Mouse (Mus musculus) midbrain, embryonic 12.5 days (tissue): Measurements from ENCODE around the gene Gna12. TPM values are rescaled to one million over a fixed set of nuclear protein-coding genes. Genes with fewer than 3 reads are reported as not detected.

Experiments used
- ATAC-seq: fragments of 200-750 bp; cut with Nextera tagmentation; 2 replicates; pipeline ENCODE4 v1.8.0; 2017; ENCODE audit warnings: low read depth, moderate TSS enrichment, moderate library complexity; ENCODE audit not compliant: low FRiP score
- H3K27ac ChIP-seq: fragments of 300-500 bp; sonication (generic); replicated peaks from 2 replicates; pipeline ENCODE4 v1.5.1; 2016; ENCODE audit warnings: mild to moderate bottlenecking
- H3K27me3 ChIP-seq: fragments of 300-500 bp; sonication (generic); 2 replicates; pipeline ENCODE4 v1.6.1; 2016; ENCODE audit warnings: mild to moderate bottlenecking
- H3K36me3 ChIP-seq: fragments of 300-500 bp; sonication (generic); 2 replicates; pipeline ENCODE4 v1.6.1; 2016
- H3K4me1 ChIP-seq: fragments of 300-500 bp; sonication (generic); 2 replicates; pipeline ENCODE4 v1.6.1; 2016
- H3K4me2 ChIP-seq: fragments of 300-500 bp; sonication (generic); replicated peaks from 2 replicates; pipeline ENCODE4 v1.6.1; 2016; ENCODE audit warnings: mild to moderate bottlenecking, moderate library complexity
- H3K4me3 ChIP-seq: fragments of 300-500 bp; sonication (generic); 2 replicates; pipeline ENCODE4 v1.5.1; 2016; ENCODE audit warnings: mild to moderate bottlenecking
- H3K9ac ChIP-seq: fragments of 300-500 bp; sonication (generic); replicated peaks from 2 replicates; pipeline ENCODE4 v1.6.1; 2016; ENCODE audit warnings: mild to moderate bottlenecking, moderate library complexity
- H3K9me3 ChIP-seq: fragments of 300-500 bp; sonication (generic); 2 replicates; pipeline ENCODE4 v1.6.1; 2016; ENCODE audit warnings: mild to moderate bottlenecking
- WGBS: fragments of 180-500 bp; shearing (Covaris S2); methylation state at CpG from one replicate; pipeline ENCODE4 v1.1.7; 2016; 5-methylcytosine and 5-hydroxymethylcytosine counted together
- polyA plus RNA-seq: library from polyadenylated mRNA; unstranded; fragments of >200 nt; fragmentation: Nextera tagmentation; extraction: Ambion mirVana; gene quantifications from 2 replicates; pipeline ENCODE4 v1.2.1, GENCODE M21; 2016

Gene Gna12
- polyA plus RNA-seq, 1 experiment from 2014 or later: 24.4 TPM

DNA sequence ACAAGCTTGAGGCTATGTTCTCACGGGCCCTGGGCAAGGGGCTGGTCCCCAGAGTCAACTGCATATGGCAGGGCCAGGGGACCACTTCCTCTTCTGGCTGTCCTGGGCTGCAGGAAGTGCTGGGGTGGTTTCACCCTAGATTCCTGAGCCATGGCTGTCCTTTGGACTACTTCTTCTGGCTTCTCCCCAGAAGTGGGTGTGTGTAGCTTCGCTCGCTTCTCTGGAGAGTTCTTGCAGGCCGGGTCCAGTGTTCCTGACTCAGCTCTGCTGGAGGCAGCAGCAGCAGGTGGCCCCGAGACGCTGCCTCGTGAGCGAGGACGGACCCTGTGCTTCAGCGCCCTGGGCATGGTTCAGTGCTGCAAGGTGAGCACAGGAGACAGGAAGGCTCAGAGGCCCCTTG is 81.8 kb downstream of the Gna12 start:
- H3K4me2 ChIP-seq: no peak overlapping the region
- H3K4me3 ChIP-seq: no peak overlapping the region
- H3K4me1 ChIP-seq: peaks cover 8% of the 10 kb centered on the region; the same call in 1 of the 2 replicates
- H3K27me3 ChIP-seq: 0 out of 2 replicates have a peak, but pooled peaks cover 7% of the 10 kb centered on the region
- no peak overlapping the region for H3K27ac ChIP-seq
- no peaks in the 10 kb centered on the region for H3K36me3 ChIP-seq
- peaks cover 5% of the 10 kb centered on the region; the same call in 1 of the 2 replicates for H3K9me3 ChIP-seq
- 88% methylated on average over 10 of the region's 10 CpGs for WGBS
- H3K9ac ChIP-seq: no peak overlapping the region
- ATAC-seq: no peak

DNA sequence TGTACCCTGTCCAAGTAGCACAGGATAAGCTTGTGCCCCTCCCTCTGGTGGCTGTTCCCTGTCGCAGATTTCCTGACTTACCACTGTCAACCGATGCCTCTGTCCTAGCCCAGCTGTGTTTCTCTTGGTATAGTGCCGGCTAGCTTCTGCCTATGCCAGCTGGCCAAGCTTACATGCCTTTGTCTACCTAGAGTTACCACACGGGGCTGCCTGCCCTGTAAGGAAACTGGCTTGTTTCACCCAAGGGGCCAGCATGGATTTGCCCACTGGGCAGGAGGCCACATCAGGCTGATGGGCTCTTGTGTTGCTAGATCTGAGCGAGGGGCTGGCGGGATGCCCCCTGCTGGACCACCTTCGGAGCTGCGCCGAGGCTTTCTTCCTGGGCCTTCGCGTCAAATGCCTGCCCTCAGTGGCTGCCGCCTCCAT is 86.5 kb downstream of the Gna12 start:
- 33% methylated on average over 12 of the region's 12 CpGs for WGBS
- Histone ChIP-seq H3K9me3 (no peaks in the 10 kb centered on the region), H3K27me3 (0 out of 2 replicates have a peak, but pooled peaks cover 8% of the 10 kb centered on the region), H3K9ac (no peak overlapping the region), H3K4me2 (no peak overlapping the region), H3K27ac (no peak overlapping the region), H3K36me3 (no peaks in the 10 kb centered on the region), H3K4me3 (no peak overlapping the region), H3K4me1 (peaks cover under 1% of the 10 kb centered on the region; the same call in 1 of the 2 replicates)
- ATAC-seq: no peak

DNA sequence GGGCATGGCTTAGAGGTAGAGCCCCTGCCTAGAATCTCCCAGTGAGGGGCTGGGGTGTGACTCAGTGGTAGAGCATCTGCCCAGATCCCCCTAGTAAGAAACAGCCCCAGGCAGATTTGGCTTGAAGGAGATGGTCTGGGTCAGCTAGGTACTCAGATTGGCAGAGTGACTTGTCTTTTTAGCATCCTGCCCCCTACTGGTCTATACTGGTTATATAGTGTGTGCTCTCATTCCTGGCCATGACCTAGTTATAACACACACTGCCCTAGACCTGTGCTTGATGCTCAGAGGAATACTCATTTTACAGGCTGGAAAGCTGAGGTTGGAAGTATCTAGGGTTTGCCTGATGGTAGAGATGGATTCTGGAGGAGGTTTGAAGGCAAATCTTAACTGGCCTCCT is 88.4 kb downstream of the Gna12 start:
- H3K27me3 ChIP-seq: peaks cover 20% of the 10 kb centered on the region
- H3K27ac ChIP-seq: no peak overlapping the region
- no peaks in the 10 kb centered on the region for H3K36me3 ChIP-seq
- no peaks in the 10 kb centered on the region for H3K4me1 ChIP-seq
- no peak overlapping the region for H3K9ac ChIP-seq
- ATAC-seq: no peak
- no peak overlapping the region for H3K4me3 ChIP-seq
- H3K4me2 ChIP-seq: no peak overlapping the region
- H3K9me3 ChIP-seq: no peaks in the 10 kb centered on the region

DNA sequence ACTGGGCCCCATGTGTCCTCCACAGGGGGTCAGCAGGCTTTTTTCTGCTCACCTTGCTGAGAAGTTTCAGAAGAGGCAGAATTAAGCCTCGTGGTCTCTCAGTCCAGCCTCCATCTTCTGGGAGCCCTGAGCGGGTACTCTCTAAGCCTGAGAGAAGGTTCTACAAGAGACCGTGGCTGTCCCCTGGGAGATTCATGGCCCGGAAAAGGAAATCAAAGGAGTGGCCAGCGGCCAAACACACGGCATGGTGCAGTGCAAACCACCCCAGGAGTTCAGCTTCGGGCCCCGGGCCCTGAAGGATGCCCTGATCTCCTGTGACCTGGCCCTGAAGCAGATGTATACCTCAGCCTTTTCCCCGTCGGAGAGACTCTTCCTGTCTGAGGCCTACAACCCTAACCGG is 89.2 kb downstream of the Gna12 start:
- no peak overlapping the region for H3K4me3 ChIP-seq
- no peaks in the 10 kb centered on the region for H3K36me3 ChIP-seq
- H3K9ac ChIP-seq: no peak overlapping the region
- no peak for ATAC-seq
- no peak overlapping the region for H3K27ac ChIP-seq
- peaks cover 29% of the 10 kb centered on the region for H3K27me3 ChIP-seq
- H3K4me1 ChIP-seq: 0 out of 2 replicates have a peak, but pooled peaks cover 1% of the 10 kb centered on the region
- WGBS: 78% methylated on average over 11 of the region's 11 CpGs
- no peaks in the 10 kb centered on the region for H3K9me3 ChIP-seq
- no peak overlapping the region for H3K4me2 ChIP-seq

DNA sequence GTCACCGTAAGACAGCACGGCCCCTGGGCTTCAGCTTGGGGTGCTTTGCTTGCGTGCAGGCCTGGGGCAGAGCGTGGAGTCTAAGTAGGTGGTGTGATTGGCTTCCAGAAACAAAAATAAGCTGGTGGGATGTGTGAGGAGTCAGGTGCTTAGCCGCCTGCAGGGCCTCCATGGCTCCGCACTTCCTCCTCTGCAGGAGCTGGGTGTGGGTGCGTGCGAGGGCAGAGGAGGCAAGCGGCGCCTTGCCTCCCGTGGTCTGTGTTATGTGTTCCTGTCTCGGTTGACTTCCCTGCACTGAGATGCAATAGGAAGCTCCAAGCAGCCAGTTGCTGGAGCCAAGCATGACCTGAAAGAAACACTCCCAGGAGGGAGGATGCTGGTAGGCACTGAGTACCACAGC is 90.4 kb downstream of the Gna12 start:
- no peak overlapping the region for H3K4me3 ChIP-seq
- H3K4me1 ChIP-seq: peaks cover 9% of the 10 kb centered on the region
- H3K36me3 ChIP-seq: no peaks in the 10 kb centered on the region
- ATAC-seq: no peak
- H3K27me3 ChIP-seq: peaks cover 41% of the 10 kb centered on the region
- no peaks in the 10 kb centered on the region for H3K9me3 ChIP-seq
- no peak overlapping the region for H3K9ac ChIP-seq
- 75% methylated on average over 12 of the region's 12 CpGs for WGBS
- H3K27ac ChIP-seq: no peak overlapping the region
- no peak overlapping the region for H3K4me2 ChIP-seq

DNA sequence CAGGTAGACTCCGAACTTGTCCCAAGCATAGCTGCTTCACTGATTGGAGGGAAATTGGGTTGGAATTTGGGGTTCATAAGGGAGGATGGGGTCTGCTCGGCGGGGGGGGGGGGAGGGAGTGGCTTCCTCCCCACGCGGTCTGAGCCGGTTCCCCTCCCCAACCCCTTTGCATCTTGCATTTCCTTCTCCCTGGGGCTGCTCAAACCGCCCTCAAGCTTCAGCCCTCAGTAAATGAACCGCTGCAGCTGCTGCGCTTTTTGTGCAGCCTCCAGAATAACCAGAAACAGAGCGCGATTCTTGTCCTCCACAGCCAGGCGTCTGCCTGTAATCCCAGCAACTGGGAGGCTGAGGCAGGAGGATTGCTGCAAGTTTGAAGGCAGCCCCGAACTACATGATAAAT is 94.1 kb downstream of the Gna12 start:
- H3K4me2 ChIP-seq: no peak overlapping the region
- no peaks in the 10 kb centered on the region for H3K9me3 ChIP-seq
- H3K4me3 ChIP-seq: no peak overlapping the region
- H3K9ac ChIP-seq: no peak overlapping the region
- H3K4me1 ChIP-seq: peaks cover 9% of the 10 kb centered on the region
- ATAC-seq: no peak
- WGBS: 28% methylated on average over 11 of the region's 13 CpGs
- no peaks in the 10 kb centered on the region for H3K36me3 ChIP-seq
- H3K27ac ChIP-seq: no peak overlapping the region
- peaks cover 49% of the 10 kb centered on the region for H3K27me3 ChIP-seq

DNA sequence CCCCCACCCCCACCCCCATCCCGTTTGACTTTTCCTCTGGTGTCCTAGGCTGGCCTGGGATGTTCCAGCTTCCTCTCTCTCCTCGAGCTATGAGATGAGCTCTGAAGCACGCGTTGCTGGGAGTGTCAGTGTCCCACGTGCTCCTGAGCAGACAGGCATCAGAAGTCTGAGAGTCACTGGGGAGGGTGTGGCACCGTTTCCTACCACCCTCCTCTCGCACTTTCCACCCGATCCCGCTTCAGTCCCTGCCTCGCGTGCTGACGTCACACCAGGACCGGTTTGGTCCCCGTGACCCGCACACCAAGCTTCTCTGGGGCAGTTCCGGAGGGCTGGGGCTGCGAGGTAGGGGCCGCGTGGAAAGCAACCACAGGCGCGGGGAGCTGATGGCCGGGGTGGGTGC is 94.9 kb downstream of the Gna12 start:
- H3K4me1 ChIP-seq: peaks cover 9% of the 10 kb centered on the region
- H3K27me3 ChIP-seq: peaks cover 49% of the 10 kb centered on the region
- no peak overlapping the region for H3K27ac ChIP-seq
- H3K36me3 ChIP-seq: no peaks in the 10 kb centered on the region
- 0 out of 2 replicates have a peak overlapping the region, but pooled peaks have one; percentile 28 for H3K9ac ChIP-seq
- ATAC-seq: no peak
- no peaks in the 10 kb centered on the region for H3K9me3 ChIP-seq
- peak overlapping the region; percentile 54 for H3K4me2 ChIP-seq
- WGBS: 1% methylated on average over 22 of the region's 22 CpGs
- peak overlapping the region; percentile 29 for H3K4me3 ChIP-seq

DNA sequence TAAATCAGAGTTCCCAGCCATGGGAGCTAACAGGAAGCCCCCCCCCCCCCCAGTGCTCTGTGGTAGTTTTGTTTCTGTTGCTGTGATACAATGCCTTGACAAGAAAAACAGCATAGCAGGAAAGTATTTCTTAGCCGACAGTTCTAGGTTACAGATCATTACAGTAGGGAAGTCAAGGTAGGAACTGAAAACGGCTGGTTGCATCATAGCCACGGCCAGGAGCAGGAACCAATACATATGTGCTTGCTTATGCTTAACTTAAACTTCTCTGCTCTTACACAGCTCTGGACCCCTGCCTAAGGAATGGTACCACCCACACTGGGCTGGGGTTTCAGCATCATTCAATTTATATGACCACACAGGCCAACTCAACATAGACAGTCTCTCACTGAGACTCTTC is 96.9 kb downstream of the Gna12 start:
- 85% methylated on average over 3 of the region's 3 CpGs for WGBS
- no peak overlapping the region for H3K4me3 ChIP-seq
- ATAC-seq: no peak
- no peak overlapping the region for H3K9ac ChIP-seq
- peaks cover 49% of the 10 kb centered on the region for H3K27me3 ChIP-seq
- H3K36me3 ChIP-seq: no peaks in the 10 kb centered on the region
- H3K4me2 ChIP-seq: no peak overlapping the region
- no peak overlapping the region for H3K27ac ChIP-seq
- no peaks in the 10 kb centered on the region for H3K9me3 ChIP-seq
- H3K4me1 ChIP-seq: peaks cover 9% of the 10 kb centered on the region

DNA sequence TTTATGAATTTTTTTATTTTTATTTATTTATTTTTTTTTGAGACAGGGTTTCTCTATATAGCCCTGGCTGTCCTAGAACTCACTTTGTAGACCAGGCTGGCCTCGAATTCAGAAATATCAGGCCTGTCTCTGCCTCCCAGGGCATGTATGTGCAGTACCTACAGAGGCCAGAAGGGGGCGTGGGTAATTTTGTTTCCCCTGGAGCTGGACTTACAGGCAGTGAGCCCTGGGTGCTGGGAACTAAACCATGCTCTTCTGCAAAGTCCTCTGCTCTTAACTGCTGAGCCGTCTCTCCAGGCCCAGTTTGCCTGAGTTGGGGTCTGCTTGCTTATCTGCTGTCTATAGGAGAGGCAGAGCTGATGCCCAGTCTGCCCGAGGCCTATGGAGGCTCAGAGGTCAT is 98.0 kb downstream of the Gna12 start:
- Histone ChIP-seq H3K9ac (no peak overlapping the region), H3K27me3 (peaks cover 40% of the 10 kb centered on the region), H3K4me2 (no peak overlapping the region), H3K27ac (no peak overlapping the region), H3K9me3 (no peaks in the 10 kb centered on the region), H3K4me1 (peaks cover 9% of the 10 kb centered on the region), H3K4me3 (no peak overlapping the region), H3K36me3 (no peaks in the 10 kb centered on the region)
- no peak for ATAC-seq
- WGBS: 65% methylated on average over 4 of the region's 4 CpGs

DNA sequence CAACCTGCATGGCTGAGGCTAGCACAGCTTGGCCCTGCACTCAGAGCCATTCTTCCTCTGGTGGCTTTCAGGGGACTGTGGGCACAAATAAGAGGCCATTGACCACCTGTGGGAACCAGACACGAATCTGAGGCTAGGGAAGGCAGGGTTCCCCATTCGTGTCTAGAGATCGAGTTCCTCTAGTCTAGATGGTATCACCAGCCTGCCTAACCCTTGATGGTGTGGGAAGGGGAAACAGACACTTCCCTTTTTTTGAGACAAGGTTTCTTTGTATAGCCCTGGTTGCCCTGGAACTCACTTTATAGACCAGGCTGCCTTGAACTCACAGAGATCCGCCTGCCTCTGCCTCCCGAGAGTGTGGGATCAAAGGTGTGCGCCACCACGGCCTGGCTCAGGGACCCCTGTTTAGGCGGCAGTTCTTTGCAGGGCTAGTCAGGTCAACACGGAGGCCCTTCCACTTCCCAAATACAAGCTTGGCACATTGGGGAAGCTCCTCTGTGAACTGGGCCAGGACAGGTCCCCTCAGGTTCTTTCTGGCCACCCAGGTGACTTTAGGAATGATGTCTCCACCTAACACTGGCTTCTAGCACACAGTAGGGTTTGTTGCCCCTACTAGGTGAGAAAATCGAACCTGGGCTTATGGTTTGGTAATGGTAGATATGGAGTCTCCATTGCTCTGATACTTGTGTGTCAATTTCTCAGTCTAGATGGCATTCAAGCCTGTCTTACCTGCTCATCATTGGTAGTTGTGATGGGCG is 99.0 kb downstream of the Gna12 start:
- 94% methylated on average over 11 of the region's 11 CpGs for WGBS
- ATAC-seq: no peak
- H3K9me3 ChIP-seq: no peaks in the 10 kb centered on the region
- H3K27ac ChIP-seq: no peak overlapping the region
- peaks cover 10% of the 10 kb centered on the region for H3K4me1 ChIP-seq
- H3K36me3 ChIP-seq: no peaks in the 10 kb centered on the region
- peaks cover 30% of the 10 kb centered on the region for H3K27me3 ChIP-seq
- H3K4me2 ChIP-seq: no peak overlapping the region
- no peak overlapping the region for H3K4me3 ChIP-seq
- H3K9ac ChIP-seq: no peak overlapping the region

DNA sequence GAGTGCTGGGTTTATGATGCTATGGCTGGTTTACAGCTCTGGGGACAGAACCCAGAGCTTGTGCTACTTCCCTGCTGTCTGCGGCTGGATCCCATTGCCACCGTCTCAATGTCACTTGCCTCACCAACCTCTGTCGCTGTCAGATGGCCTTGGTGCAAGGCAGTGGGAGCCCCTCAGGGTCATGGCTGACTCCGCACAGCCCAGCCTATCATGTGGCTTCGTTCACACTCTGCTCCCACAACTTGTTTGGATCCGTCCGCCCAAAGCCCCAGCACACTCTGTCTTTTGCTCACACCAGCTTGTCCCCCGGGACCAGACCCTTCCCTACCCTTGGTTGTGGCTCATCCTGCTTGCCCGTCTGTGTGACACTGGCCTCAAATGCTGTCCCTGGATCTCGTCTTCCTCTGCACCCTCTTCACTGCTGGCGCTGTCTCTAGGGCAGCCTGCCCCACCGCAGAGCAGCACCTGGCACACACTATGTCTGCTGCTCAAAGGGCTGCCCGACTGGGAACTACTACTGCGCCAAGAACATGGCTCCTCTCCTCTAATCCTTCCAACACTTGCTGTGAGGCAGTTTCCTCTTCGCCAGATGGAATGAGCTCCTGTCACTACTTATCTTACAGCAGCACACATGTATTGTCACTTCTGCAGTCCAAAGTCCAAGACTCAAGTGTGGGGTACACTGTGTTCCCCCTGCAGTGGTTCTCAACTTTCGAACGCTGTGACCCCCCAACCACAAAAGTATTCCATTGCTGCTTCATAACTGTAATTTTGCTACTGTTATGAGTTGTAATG is 103.1 kb downstream of the Gna12 start:
- Histone ChIP-seq H3K27me3 (0 out of 2 replicates have a peak, but pooled peaks cover under 1% of the 10 kb centered on the region), H3K9ac (no peak overlapping the region), H3K4me2 (no peak overlapping the region), H3K27ac (0 out of 2 replicates have a peak overlapping the region, but pooled peaks have one; percentile 16), H3K9me3 (no peaks in the 10 kb centered on the region), H3K36me3 (no peaks in the 10 kb centered on the region), H3K4me3 (no peak overlapping the region), H3K4me1 (peaks cover 16% of the 10 kb centered on the region)
- whole genome bisulfite sequencing: 84% methylated on average over 17 of the region's 17 CpGs
- ATAC-seq: no peak
